Mouse (Mus musculus) layer of hippocampus, postnatal 36 days (tissue): Measurements from ENCODE around the gene Tmem80. TPM values are rescaled to one million over a fixed set of nuclear protein-coding genes. Genes with fewer than 3 reads are reported as not detected.
A peak's percentile ranks its signal among the peaks of the same experiment; 100 is the strongest.

ENCODE experiments used
- DNase-seq, 2 experiments: peaks; one replicate each; pipeline ENCODE4 v3.0.0; 2022
- total RNA-seq, 2 experiments: library from RNA; stranded (reverse); gene quantifications; 2 replicates each; pipeline ENCODE4 v1.2.3; 2021

Gene Tmem80
- total RNA-seq, 2 experiments from 2014 or later = 32.4 to 34.3 TPM

GRCm38 (mm10) chr7:141363106-141363751 lies 35.7 kb downstream of the Tmem80 start:
- peak; percentile 62 to 72 for DNase-seq

GRCm38 (mm10) chr7:141363752-141364125 lies 36.2 kb downstream of the Tmem80 start:
- DNase-seq = no peak

DNA sequence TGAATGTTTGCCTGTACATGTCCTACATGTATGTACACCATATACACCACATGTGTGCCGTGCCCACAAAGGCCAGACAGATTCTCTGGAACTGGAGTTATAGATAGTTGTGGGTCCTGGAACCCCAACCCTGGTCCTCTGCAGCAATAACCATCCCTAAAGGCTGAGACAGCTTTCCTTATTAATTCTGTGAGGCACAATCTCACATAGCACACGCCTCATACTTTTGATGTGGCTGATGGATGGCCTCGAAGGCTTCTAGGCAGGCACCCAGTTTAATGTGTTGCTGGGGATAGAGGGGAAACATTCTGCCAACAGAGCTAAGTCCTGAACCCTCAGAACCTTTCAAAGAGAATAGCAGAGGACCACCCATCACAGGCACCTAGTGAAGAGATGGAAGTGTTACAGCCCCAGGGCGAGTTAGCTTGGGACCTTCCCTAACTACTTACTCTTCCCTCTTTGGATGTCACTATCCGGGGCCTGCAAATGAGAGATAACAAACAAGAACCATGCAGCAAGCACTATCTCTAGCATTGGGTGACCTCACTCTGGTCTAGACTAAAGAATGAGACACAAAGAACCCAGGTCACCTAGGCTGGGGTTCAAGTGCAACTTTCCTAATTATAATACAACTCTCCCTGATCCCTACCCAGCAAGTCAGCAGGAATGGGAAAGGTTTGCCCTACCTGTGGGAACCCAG lies 37.0 kb downstream of the Tmem80 start:
- no peak for DNase-seq

GRCm38 (mm10) chr7:141365049-141365445 lies 37.5 kb downstream of the Tmem80 start:
- DNase-seq = no peak

DNA sequence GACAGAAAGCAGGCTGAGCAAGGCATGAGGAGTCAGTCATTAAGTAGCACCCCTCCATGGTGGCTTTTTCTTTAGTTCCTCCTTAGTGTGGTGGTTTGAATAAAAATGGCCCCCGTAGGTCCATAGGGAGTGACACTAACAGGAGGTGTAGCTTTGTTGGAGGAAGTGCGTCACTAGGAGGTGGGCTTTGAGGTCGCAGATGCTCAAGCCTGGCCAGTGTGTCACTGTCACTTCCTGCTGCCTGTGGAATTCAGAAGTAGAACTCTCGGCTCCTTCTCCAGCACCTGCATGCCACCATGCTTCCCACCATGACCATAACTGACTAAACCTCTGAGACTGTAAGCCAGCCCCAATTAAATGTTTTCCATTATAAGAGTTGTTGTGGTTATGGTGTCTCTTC lies 39.8 kb downstream of the Tmem80 start:
- DNase-seq = no peak

DNA sequence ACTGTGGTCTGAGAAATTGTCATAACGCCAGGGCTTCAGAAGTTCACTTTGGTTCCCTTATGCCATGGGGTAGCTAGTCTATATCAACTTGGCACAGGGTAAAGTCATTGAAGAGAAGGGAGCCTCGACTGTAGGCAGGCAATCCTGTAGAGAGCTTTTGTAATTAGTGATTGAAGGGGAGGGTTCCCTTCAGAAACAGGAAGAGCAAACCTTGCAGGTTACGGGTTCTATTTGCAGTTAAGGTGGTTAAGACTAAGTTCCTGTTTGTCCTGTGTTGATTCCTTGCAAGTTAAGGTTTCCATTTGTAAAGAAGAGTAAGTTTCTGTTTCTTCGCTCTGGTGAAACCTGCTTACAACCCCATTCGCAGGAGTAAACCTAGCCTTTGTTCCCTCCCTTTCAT lies 42.4 kb downstream of the Tmem80 start:
- DNase-seq = no peak

GRCm38 (mm10) chr7:141371942-141372595 lies 44.5 kb downstream of the Tmem80 start:
- DNase-seq = no peak

DNA sequence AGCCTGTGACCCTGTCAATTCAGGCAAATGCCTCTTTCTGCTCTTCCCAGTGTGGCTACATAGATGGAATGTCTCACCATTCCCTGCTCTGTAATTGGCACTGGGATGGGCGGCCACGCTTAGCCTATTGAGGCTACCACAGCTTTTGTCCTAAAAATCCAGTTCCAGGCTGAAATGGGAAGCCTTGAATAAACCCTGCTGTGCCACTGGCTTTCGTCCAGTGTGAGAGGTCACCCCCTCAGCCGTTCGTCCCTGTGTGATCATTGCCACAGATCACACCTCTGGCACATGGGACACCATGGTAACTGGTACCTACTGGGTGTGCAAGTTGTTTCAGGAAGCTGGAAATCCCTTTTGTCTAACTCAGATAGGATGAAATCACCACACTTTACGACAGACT lies 46.1 kb downstream of the Tmem80 start:
- DNase-seq = no peak

DNA sequence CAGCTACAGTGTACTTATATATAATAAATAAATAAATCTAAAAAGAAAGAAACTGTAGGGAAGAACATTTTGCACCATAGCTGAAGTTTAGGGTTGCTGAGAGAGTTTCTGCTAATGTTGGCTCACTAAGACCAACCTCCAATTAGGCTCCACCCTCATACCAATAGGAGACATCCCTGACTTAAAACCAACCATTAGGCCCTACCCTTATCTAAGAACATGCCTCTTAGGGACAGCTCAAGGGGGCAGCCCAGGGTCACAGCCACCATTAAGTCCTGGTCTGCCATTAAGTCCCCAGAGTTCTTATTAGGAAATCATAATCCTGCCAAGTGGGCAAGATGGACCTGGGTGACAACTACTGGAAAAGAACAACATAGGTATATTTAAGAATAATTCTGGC lies 46.9 kb downstream of the Tmem80 start:
- no peak for DNase-seq

GRCm38 (mm10) chr7:141379584-141379983 lies 52.0 kb downstream of the Tmem80 start:
- DNase-seq = no peak

DNA sequence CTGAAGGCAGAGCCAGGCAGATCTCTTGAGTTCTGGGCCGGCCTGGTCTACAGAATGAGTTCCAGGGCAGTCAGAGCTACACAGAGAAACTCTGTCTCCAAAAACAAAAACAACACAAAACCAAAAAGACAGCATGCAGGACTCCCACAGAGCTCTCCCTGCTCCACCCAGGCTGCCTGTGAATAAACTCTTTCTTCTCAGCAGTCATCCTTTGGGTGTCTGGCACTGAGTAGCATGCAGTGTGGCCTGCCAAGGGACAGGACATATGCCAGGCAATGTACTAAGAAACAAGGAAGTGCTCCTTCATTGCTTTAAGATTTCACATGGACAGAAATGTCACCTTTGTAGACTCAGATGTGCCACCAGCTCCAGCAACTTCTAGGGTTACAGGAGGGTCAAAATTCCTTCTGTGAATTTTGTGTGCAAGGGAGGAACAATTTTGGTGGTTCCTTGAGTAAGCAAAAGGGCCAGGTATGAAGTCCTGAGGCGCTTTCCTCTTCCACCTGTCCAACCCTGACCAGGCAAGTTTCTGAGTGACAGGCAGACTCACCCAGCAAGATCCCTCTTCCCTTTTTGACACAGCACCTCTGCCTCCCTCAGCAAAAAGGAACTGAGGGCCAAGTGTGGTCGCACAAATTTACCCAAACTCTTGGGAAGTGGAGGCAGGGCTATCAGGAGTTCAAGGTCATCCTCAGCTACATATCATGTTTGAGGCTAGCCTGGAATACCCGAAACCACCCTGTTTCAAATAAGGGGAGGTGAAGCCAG lies 53.7 kb downstream of the Tmem80 start:
- no peak for DNase-seq

Other genes starting within 250 kb of the Tmem80 start
- not detected for gene Pkp3, start 249.5 kb upstream of the Tmem80 start, total RNA-seq
- gene Sigirr, start 227.2 kb upstream of the Tmem80 start, total RNA-seq = 1 to 10 TPM; 1.7 to 2.4 TPM
- not detected for gene Ano9, start 209.9 kb upstream of the Tmem80 start, total RNA-seq
- gene Ptdss2, start 205.4 kb upstream of the Tmem80 start, total RNA-seq = 10 to 100 TPM; 48.5 to 64.9 TPM
- gene Rnh1, start 154.9 kb upstream of the Tmem80 start, total RNA-seq = 10 to 100 TPM; 36.1 to 40.2 TPM
- gene Hras, start 133.7 kb upstream of the Tmem80 start, total RNA-seq = 100 to 1,000 TPM; 209 to 213 TPM
- gene Lrrc56, start 133.6 kb upstream of the Tmem80 start, total RNA-seq = 1 to 10 TPM; 4.5 to 5.9 TPM
- not detected for gene Lmntd2, start 113.7 kb upstream of the Tmem80 start, total RNA-seq
- under 1 TPM; 0.73 to 0.82 TPM for gene Rassf7, start 111.9 kb upstream of the Tmem80 start, total RNA-seq
- gene Phrf1, start 99.0 kb upstream of the Tmem80 start, total RNA-seq = 10 to 100 TPM; 79.9 to 86.9 TPM
- 1 to 10 TPM in 1 of 2 experiments, under 1 TPM in 1; 0.51 to 1.2 TPM for gene Irf7, start 61.3 kb upstream of the Tmem80 start, total RNA-seq
- not detected for gene Cdhr5, start 51.0 kb upstream of the Tmem80 start, total RNA-seq
- gene Sct, start 48.6 kb upstream of the Tmem80 start, total RNA-seq = not detected
- gene Drd4, start 35.7 kb upstream of the Tmem80 start, total RNA-seq = under 1 TPM in 1 of 2 experiments, not detected in 1; 0.18 TPM
- 10 to 100 TPM; 79.4 to 82.5 TPM for gene Deaf1, start within 50 bp of the Tmem80 start, total RNA-seq
- gene Eps8l2, start 11.1 kb downstream of the Tmem80 start, total RNA-seq = 1 to 10 TPM; 4.6 to 5.8 TPM
- 100 to 1,000 TPM; 119 to 121 TPM for gene Taldo1, start 64.5 kb downstream of the Tmem80 start, total RNA-seq
- gene Gatd1, start 86.4 kb downstream of the Tmem80 start, total RNA-seq = 10 to 100 TPM; 42.2 to 48.4 TPM
- gene Cend1, start 101.8 kb downstream of the Tmem80 start, total RNA-seq = 100 to 1,000 TPM; 250 to 269 TPM
- gene Slc25a22, start 110.2 kb downstream of the Tmem80 start, total RNA-seq = 100 to 1,000 TPM; 319 to 341 TPM
- gene Pidd1, start 116.3 kb downstream of the Tmem80 start, total RNA-seq = 1 to 10 TPM in 1 of 2 experiments, under 1 TPM in 1; 0.66 to 1.1 TPM
- 100 to 1,000 TPM; 556 TPM for gene Rplp2, start 119.6 kb downstream of the Tmem80 start, total RNA-seq
- gene Pnpla2, start 127.5 kb downstream of the Tmem80 start, total RNA-seq = 10 to 100 TPM; 17.7 to 27.0 TPM
- 1 to 10 TPM; 3.9 to 6.0 TPM for gene Cracr2b, start 133.4 kb downstream of the Tmem80 start, total RNA-seq
- 10 to 100 TPM; 21.4 to 21.5 TPM for gene Cd151, start 139.7 kb downstream of the Tmem80 start, total RNA-seq
- gene Polr2l, start 147.4 kb downstream of the Tmem80 start, total RNA-seq = 10 to 100 TPM; 42.8 to 44.9 TPM
- gene Tspan4, start 147.5 kb downstream of the Tmem80 start, total RNA-seq = 10 to 100 TPM; 13.1 to 13.7 TPM
- gene Chid1, start 212.1 kb downstream of the Tmem80 start, total RNA-seq = 10 to 100 TPM; 73.0 to 73.3 TPM
- 100 to 1,000 TPM; 231 to 245 TPM for gene Ap2a2, start 234.4 kb downstream of the Tmem80 start, total RNA-seq